Mouse (Mus musculus) small intestine, adult 2 months (tissue): ENCODE data around the gene Stk11ip.

Experiments
- CTCF ChIP-seq: fragments of 200-500 bp; IDR thresholded peaks from 2 replicates; pipeline ENCODE4 v1.5.1; 2012; ENCODE audit warnings: low read depth, mild to moderate bottlenecking, control low read depth, inconsistent platforms, low read length, moderate library complexity, mixed read lengths; ENCODE audit not compliant: insufficient replicate concordance, insufficient read length; ENCODE audit errors: extremely low read depth
- POLR2A ChIP-seq: fragments of 200-500 bp; IDR thresholded peaks from 2 replicates; pipeline ENCODE4 v1.6.1; 2012; ENCODE audit warnings: low read depth, mild to moderate bottlenecking, control low read depth, inconsistent platforms, low read length, moderate library complexity

DNA sequence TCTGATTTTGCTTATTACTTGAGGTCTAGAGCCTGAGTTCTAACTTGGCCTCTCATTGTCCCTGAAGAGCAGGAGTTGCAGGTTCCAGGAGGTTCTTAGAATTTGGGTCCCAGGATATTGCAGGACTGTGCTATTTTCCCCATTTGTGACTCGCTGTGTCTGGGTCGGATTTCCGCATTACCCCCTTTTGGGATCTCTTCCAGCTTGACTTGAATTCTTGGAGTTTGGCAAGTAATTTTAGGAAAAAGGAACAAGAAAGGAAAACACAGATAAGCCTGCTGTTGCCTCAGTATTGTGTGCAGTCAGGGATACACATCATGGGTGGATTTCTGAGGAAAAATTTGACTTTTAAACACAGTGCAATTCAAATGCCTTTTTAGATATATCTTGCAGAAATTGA is 65.5 kb downstream of the Stk11ip start:
- TF ChIP-seq POLR2A: no peak
- no peak for TF ChIP-seq CTCF
